Mouse (Mus musculus) spleen, adult 18-20 months (tissue): ENCODE results near the gene Cgn.

Source experiments
- DNase-seq, 2 experiments: peaks; one replicate each; pipeline ENCODE4 v3.0.0; 2022; ENCODE audit warnings: mixed read lengths in 2 of 2

The Cgn gene

GRCm38 (mm10) chr3:94786367-94786835 lies at the start of gene Cgn:
Gene Cgn (minus strand): TSS chr3:94786492.
- DNase-seq: peak; percentile 85 to 92

DNA sequence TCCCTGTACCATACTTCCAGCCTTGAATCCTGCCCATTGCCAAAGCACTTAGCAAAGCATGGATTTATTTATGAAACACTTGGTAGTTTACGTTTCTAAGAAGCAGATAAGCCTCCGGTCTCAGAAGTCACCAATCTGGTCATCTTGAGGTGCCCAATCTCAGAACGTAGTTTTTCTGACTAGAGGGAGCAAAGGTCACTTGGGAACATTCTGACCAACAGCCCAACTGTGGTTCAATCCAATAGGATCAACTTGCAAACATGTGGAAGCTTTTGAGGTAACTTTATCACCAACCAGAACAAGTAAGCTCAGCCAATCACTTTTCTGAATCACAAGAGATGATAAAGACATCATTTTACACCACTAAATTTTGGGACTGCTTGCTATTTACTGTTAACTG lies 49.1 kb upstream of the Cgn start:
- no peak for DNase-seq

- DNase-seq: no peak
These were observed 47.1 kb upstream of the Cgn start for GRCm38 (mm10) chr3:94833358-94833757.

- no peak for DNase-seq
These were observed 46.4 kb upstream of the Cgn start for GRCm38 (mm10) chr3:94832701-94833100.

GRCm38 (mm10) chr3:94832100-94832499 lies 45.8 kb upstream of the Cgn start:
- no peak for DNase-seq

GRCm38 (mm10) chr3:94824110-94824509 lies 37.8 kb upstream of the Cgn start:
- no peak for DNase-seq

DNA sequence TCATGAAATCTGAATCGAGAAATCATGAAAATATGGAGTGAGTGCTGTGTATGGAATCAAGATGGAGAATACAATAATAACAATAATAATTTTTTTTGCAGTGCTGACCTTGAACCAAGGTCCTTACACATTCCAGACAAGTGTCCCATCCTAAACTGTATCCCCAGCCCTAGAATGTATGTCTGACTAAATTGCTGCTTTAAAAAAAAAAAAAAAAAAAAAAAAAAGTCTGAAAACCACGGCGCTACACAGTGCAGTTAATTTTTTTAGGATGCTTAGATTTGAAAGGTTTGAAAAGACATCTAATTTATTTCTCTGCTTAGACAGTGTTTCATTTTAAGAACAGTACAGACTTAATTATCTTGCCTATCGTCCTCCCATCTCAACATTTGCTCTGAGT lies 35.8 kb upstream of the Cgn start:
- DNase-seq: no peak

DNA sequence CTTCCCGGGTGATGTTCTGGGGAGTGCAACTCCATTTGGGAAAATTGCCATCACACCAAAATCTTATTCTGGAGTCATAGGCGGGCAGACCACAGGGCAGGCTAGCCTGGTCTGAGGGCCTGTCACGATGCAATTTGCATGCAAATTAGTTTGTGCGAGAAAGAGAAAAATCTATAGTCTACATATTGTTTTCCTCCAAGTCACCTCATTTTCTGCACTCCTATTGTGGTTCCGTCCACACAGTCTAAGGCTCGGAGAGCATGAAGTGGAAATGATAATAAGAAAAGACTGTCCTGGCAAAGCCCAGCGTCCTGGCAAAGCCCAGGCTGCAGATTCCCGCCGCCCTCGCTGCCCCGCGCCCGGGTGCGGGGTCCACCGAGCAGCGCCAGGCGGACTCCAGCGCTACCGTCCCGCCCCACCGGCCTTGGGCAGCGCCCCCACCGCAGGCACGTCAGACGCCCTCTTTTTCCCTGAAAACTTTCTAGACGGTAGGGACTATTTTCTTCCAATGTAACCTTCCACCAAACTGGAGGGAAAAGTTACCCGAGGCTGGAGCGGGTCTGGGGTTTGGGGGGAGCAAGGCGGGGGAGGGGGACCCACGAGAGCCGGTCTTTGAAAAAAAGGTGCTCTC lies 34.8 kb upstream of the Cgn start:
- DNase-seq: peak in 1 of 2 experiments; percentile 14

- DNase-seq: no peak
These were observed 33.4 kb upstream of the Cgn start for GRCm38 (mm10) chr3:94819452-94820425.

DNA sequence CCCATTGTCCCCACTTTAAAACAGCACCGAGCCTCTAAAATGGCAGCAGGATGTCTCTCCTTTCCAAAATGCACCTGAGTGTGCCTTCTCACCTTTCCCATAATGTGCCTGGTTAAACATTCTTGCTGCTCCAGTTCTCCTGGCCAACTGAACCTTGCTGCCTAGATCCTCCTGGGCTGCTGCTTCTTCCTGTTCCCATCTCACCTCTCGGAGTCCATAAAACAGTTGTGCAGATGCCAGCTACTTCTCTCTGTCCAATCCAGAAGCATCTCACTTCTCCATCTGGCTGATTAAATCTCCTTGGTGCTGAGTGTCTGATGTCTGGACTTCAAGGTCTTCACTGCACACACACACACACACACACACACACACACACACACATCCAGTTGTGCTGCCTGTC lies 31.4 kb upstream of the Cgn start:
- DNase-seq: no peak

DNA sequence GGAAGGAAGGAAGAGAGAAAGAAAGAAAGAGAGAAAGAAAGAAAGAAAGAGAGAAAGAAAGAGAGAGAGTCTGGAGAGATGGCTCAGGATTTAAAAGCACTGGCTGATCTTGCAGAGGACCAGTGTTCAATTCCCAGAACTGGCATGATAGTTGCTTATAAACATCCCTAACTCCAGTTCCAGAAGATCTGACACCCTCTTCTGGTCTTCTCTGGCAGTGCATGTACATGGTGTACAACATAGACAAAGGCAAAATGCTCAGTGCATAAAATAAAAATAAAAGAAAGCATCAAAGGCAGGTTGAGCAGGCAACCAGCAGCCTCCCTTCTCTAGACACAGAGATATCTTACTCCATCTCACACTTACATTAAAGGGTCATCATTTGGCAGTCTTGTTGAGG lies 29.3 kb upstream of the Cgn start:
- DNase-seq: no peak

DNA sequence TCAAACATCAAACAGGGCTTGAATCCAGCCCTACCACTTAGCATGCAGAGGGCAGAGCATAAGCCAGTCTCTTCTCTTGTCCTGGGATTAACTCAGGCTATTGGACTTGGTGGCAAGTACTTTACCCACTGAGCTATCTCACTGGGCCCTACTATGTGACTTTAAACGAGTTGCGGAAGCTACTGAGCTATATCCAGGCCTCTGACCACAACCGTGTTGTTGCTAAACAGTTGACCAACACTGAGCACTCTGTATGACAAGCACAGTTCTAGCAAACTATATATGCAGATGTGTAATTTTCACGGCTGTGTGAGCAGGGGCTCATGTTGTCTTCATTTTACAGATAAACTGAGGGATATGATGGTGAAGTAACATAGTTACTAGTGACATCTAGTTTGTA lies 28.4 kb upstream of the Cgn start:
- DNase-seq: no peak

DNA sequence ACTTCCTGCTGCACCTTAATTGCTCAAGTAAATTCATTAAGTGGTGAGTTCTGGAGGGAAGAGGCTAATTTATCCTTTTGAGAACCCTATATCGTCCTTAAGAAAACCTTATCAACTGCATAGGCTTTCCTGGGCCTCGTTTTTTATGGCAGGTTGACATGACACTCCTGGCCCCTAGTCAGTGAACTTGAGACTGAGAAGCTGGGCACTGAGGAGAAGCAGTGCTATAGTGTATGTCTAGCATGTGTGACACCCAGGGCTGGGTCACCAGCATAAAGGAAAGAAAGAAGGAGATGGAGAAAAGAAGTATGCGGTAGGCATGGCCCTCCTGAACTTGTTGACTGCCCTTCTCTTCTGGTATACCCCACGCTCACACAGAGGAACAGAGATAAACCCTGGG lies 27.8 kb upstream of the Cgn start:
- no peak for DNase-seq

DNA sequence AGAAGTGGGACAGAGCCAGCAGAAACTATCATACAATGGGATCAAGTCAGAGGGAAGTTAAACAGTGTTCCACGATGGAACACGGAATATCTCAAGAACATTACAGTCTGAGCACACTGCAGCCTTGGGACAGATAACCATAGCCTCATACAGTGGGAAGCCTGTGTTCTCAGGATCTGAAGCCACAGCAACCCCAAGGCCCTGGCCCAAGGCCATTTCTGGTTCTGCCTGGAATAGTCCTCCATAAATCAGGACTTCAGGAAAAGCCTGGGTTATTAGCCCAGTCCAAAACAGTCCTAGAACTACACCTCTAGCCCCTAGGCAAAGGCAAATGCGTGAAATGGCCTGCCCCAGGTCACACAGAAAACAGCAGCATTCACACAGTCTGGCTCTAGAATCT lies 27.4 kb upstream of the Cgn start:
- no peak for DNase-seq

DNA sequence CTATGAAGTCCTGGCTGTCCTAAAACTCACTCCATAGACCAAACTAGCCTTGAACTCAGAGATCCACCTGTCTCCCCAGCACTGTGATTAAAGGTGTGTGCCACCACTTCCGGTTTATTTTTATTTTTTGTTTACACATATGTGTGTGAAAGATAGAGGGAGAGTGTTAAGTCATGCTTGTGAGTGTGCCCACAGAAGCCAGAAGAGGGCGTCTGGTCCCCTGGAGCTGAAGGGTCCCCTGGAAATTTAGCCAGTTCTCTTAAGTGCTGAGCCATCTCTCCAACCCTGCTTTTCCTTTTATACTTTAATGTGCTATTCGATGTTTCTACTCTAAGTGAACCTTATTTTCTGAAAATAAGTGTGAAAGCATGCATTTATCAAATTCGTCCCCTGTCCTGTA lies 25.3 kb upstream of the Cgn start:
- DNase-seq: no peak

DNA sequence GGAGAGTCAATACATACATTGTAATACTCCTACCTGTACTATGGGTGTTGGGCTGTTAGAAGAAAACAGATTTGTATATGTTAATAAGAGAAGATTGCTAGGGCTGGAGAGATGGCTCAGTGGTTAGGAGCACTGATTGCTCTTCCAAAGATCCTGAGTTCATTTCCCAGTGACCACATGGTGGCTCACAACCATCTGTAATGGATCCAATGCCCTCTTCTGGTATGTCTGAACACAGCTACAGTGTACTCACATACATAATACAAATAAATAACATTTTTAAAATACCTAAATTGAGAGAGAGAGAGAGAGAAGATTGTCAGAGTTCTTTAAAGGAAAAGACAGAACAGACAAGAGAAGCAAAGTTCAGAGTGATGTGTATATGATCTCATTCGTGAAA lies 22.0 kb upstream of the Cgn start:
- DNase-seq: no peak

- no peak for DNase-seq
These were observed 18.7 kb upstream of the Cgn start for GRCm38 (mm10) chr3:94804976-94805375.

GRCm38 (mm10) chr3:94804146-94804545 lies 17.9 kb upstream of the Cgn start:
- no peak for DNase-seq

DNA sequence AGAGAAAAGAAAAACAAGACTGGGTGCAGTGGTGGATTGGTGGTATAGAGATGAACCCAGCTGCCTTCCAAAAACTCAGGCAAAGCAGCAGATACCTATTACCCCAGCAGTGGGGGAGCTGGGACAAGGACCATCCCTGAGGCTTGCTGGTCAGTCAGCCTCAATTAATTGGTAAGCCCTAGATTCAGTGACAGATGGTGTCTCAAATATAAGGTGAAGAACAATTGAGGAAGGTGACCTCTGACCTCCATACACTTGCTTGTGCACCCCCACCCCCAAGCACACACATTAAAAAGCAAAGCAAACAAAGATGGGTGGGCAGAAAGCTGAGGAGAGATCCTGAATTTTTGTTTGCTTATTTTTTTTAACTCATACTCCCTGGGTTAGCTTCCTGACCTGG lies 9.9 kb upstream of the Cgn start:
- no peak for DNase-seq

DNA sequence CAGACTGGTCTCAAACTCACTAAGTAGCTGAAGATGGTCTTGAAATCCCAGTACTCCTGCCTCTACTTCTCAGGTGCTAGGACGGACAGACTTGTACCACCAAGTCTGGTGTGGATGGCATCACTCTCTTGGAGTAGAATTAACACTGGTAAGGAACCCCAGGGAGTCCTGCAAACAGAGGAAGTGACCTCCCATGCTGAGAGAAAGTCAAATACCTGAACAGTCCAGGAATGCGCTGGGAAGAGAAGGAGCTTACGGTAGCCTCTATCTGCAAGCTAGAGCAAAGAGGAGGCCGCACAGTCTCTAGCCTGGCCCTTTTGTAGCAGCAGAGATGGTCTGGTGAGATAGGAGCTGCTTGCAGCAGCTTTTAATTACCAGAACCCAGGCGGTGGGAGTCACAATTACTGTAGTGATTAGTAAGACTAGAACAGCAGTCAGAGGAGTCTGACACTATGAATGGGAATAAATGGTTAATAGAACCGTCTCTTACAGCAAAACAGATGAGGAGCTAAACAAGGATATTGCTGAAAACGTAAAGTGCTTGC lies 9.4 kb upstream of the Cgn start:
- DNase-seq: no peak

DNA sequence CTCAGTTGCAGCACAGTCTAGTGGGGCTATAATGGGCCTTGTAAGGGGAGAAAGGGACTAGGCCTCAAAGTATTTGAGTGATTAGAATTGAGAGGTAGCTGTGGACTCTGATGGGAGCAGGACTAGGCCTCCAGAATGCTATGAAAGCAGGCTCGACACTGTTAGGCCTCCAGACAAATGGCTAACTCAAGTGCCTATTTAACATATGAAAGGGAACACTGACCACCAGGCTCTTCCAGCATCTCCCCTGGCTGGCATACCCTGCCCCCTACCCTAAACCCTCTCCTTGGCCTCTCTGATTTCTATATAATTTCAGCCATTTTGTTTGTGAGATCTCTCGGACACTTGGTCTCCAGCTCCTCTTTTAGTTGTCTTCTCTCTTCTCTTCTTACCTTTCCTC lies 8.1 kb upstream of the Cgn start:
- DNase-seq: no peak

DNA sequence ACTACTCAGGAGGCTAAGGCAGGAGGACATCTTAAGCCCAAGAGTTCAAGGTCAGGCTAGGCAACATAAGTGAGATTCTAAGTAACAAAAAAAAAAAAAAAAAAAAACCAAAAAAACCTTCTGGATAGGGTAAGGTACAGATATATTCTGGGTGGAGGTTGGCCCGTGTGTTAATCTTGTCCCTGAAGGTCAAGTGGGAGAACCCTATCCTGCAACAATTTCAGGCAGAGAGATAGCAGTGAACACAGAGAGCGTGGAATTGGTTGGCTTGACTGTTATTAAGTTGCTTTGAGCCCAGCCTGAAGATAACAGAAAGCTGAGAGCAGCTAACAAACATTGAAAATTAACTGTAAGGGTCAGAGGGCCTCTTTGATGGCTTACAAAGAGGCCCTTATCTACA lies 7.4 kb upstream of the Cgn start:
- no peak for DNase-seq

GRCm38 (mm10) chr3:94792258-94792657 lies 6.0 kb upstream of the Cgn start:
- no peak for DNase-seq

DNA sequence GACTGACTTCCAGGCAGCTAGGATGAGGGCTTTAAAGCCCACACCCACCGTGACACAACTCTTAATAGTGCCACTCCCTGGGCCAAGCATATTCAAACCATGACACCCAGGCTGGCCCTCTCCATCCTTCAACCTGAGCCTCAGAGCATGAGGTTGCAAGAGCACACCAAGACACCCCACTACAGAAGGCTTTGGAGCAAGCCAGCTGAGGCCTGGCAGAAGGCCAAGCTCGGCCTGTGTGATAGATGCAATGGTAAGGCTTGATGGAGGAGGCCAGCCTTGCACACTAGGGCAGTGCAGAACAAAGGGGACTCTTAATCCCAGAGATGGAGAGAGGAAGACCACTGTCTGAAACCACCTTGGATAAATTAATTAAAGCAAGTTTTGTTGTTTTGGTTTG lies 3.2 kb upstream of the Cgn start:
- no peak for DNase-seq
